Mouse (Mus musculus) yolk sac, embryonic 10.5 days (tissue): ENCODE data around the gene Htr2a.

ENCODE experiments used
- DNase-seq: peaks from one replicate; pipeline ENCODE4 v3.0.0-alpha.2; 2017; ENCODE audit warnings: low spot score

The Htr2a gene

GRCm38 (mm10) chr14:74697432-74697831 lies 56.8 kb downstream of the Htr2a start:
- no peak for DNase-seq

GRCm38 (mm10) chr14:74699241-74699640 lies 58.6 kb downstream of the Htr2a start:
- no peak for DNase-seq

GRCm38 (mm10) chr14:74703930-74704329 lies 63.3 kb downstream of the Htr2a start:
- no peak for DNase-seq

DNA sequence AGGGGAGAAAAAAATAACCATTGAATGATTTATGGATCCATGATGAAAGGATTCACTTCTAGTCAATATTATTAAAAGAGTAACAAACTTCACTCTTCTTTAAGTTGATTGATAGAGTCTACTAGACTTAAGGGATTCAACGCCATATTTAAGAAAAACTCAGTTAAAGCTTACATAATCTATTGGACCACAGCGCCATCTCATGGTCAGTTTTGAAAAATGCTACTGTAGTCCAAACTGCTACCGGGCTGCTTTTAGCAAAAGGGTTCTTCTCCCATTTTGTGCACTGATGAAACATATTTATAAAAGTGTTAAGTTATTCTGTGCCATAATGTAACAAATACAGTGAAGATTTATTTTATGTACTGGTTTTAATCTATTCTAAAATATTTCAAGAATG lies 68.4 kb downstream of the Htr2a start:
- no peak for DNase-seq

- DNase-seq, result no peak
Observed at GRCm38 (mm10) chr14:74723541-74723940, 82.9 kb downstream of the Htr2a start.

- peak; percentile 53 for DNase-seq
Observed at GRCm38 (mm10) chr14:74731221-74732078, 90.8 kb downstream of the Htr2a start.

DNA sequence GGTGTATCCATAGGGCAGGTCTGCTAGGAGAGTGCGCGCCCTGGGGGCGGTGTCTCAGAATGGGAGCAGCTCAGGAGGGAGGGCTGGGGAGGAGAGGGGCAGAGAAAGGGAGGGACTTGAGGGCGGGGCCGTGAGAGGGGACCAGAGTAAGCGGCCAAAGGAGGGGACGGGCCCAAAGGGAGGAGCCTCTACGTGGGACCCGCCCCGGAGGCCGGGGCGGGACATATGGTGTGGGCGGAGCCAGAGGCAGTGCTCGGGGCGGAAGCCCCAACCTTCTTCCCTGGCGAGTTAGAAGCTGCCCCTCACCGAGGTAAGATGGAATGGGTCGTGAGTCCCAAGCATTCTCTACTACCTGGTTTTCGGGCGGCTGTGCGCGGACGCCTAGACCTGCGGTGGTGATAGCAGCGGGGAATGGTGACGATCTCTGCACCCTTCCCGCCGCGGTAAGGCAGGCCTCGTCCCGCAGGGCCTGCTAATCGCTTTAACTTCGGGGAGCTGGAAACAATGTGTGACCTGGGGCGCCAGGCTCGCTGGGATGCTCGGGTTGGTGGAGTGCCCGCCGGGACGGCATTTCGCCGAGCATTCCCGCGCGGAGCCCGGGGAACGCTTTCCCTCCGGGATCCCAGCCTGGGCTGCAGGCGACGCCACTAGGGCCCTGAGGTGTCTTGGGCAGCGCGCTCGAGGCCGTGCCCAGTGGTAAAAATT lies 91.6 kb downstream of the Htr2a start, which contains the start of gene Esd:
TSS of gene Esd (plus strand) at position 219 of the 705 bp plus-strand sequence.
- peak; percentile 98 for DNase-seq

GRCm38 (mm10) chr14:74733397-74733796 lies 92.8 kb downstream of the Htr2a start:
- DNase-seq, result no peak

GRCm38 (mm10) chr14:74735471-74735870 lies 94.8 kb downstream of the Htr2a start:
- DNase-seq, result no peak

DNA sequence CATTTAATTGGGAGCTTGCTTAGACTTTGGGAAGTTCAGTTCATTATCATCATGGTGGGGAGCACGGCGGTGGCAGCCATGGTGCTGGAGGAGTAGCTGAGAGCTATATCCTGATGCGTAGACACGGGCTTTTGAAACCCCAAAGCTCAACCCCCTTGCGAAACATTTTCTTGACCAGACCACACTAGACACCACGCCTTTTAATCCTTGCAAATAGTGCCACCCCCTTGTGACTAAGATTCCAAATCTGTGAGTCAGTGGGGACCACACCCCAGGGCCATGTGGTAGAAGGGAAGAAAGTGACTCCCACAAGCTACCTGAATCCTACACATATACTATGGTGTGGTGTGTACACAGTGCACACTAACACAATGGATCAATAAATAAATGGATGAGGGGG lies 96.2 kb downstream of the Htr2a start:
- DNase-seq, result no peak
